Mouse (Mus musculus) splenic B cell, adult 2 months (primary cell): ENCODE measurements around the gene Bhmt2.
A peak's percentile ranks its signal among the peaks of the same experiment; 100 is the strongest.

Source experiments
- DNase-seq: peaks from one replicate; pipeline ENCODE4 v3.0.0-alpha.2; 2011; ENCODE audit warnings: low read depth, low spot score
- H3K27me3 ChIP-seq: 2 replicates; pipeline ENCODE4 v1.6.1; 2012; ENCODE audit warnings: mild to moderate bottlenecking, low read length, moderate library complexity, mixed read lengths; ENCODE audit not compliant: control insufficient read depth, poor library complexity, insufficient read depth, severe bottlenecking
- H3K36me3 ChIP-seq: 2 replicates; pipeline ENCODE4 v1.6.1; 2012; ENCODE audit warnings: mild to moderate bottlenecking, low read length, moderate library complexity, mixed read lengths; ENCODE audit not compliant: control insufficient read depth, poor library complexity, insufficient read depth, severe bottlenecking

Bhmt2 gene

DNA sequence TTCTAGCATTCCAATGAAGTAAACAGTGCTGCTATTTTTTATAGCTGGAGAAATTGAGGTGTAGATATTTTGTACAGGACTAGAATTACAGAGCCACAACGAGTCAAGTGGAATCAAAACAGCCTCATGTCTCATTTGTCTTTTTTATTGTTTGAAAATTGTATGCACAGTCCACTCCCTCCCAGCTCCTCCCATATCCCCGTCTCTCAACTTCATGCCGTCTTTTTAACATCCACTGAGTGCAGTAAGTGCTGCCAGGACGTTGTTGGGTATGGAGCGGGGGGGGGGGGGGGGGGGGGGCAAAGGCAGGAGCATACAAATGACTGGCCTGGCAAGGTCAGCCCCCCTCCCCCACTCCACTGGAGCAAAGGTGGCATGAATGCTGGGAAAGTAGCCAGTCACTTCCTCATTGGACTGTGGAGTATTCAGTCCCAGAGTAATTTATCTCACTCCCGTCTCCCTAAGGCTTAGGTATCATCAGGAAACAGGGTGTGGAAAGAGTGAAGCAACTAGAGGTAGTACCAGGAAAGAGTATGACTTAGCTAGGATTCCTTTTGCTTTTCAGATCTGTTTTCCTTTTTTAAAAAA is 59.6 kb downstream of the Bhmt2 start:
- no peaks in the 10 kb centered on the region for H3K27me3 ChIP-seq
- no peak for DNase-seq
- H3K36me3 ChIP-seq: no peaks in the 10 kb centered on the region

DNA sequence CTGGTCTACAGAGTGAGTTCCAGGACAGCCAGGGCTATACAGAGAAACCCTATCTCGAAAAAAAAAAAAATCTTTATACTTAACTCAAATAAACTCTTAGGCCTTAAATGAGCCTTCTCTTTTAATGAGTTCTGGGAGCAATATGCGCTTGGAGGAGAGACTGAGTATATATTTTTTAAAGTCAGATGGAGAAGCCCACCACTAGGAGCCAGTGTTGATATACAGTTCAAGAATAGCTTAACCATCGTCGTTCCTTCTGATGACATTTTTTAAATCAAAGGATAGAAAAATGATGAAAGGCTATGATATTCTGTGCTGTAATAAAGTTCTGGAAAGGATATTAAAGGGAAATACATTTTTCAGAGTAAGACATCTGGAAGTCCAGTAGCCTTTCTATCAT is 60.3 kb downstream of the Bhmt2 start:
- Histone ChIP-seq H3K36me3 (no peaks in the 10 kb centered on the region), H3K27me3 (no peaks in the 10 kb centered on the region)
- DNase-seq: no peak

DNA sequence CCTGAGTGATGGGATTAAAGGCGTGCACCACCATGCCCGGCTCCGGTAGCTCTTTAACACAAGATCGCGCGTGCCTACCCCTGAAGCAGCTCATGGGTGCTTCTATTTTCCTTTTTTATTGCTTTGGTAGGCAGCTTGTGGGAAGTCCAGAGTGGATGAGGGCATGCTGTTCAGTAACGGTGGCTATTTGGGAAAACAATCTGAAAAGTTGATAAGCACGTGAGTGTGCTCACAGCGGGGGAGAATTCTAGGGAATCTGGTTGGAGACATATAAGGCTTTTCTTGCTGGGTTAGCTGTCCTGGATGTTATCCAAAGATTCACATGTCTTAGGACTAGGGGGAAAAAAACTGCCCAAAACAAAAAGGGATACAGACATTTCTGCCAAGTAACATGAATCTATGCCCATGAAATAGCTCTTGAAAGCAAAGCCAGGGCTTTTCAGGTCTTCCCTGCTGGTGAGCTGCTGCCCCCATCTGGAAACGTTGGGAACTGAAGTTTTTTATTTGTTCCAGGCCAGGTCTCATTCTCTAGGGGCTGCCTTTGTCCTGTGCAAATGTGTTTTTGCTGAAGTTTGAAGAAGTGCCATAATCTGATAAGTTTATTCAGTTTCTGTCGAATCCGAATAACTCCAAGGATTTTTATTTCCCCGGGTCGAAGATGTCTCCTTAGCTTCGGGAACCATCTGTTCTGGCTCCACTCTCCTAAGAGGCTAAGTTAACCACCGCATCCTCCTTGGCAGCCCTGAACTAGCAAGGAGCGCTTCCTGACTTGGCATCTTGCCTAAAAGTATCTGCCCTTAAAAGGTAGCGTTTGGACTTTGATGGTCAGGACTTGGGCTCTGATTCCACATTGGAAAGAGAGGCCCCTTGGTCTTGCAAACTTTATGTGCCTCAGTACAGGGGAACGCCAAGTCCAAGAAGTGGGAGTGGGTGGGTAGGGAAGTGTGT is 61.2 kb downstream of the Bhmt2 start:
- peak; percentile 45 for DNase-seq
- Histone ChIP-seq H3K27me3 (no peaks in the 10 kb centered on the region), H3K36me3 (no peaks in the 10 kb centered on the region)

DNA sequence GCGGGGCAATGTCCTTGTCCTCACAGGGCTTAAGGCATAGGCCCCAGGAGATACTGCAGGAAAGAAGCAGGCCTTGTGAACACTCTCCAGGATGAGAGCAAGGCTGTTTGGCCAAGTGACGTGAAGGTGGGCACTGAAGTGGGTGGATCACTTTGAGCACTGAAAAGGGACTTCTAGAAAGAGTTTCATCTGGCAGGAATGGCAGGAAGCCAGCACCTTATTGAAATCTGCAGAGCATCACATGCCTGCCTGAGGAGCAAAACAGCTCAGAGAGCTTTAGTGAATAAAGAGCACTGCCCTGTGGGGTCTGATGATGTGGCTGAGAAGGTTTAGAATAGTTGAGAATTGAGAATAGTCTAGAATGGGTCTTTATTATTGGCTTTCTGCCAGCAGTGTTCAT is 65.6 kb downstream of the Bhmt2 start:
- DNase-seq: no peak
- no peaks in the 10 kb centered on the region for H3K27me3 ChIP-seq
- H3K36me3 ChIP-seq: no peaks in the 10 kb centered on the region

DNA sequence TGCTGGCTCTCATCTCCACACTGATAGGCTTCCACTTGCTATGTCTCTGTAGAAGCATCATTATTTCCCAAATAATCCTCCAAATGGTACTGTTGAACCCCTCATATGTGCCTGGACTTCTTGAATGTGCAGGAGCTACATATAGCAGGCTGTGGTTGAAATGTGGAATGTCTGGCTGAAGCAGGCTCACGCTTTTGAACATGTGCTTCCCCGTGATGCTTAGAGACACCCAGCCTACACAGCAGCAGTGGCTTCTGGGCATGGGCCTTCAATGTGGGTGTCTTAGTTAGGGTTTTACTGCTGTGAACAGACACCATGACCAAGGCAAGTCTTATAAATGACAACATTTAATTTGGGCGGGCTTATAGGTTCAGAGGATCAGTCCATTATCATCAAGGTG is 66.4 kb downstream of the Bhmt2 start:
- DNase-seq: no peak
- H3K36me3 ChIP-seq: no peaks in the 10 kb centered on the region
- H3K27me3 ChIP-seq: no peaks in the 10 kb centered on the region

DNA sequence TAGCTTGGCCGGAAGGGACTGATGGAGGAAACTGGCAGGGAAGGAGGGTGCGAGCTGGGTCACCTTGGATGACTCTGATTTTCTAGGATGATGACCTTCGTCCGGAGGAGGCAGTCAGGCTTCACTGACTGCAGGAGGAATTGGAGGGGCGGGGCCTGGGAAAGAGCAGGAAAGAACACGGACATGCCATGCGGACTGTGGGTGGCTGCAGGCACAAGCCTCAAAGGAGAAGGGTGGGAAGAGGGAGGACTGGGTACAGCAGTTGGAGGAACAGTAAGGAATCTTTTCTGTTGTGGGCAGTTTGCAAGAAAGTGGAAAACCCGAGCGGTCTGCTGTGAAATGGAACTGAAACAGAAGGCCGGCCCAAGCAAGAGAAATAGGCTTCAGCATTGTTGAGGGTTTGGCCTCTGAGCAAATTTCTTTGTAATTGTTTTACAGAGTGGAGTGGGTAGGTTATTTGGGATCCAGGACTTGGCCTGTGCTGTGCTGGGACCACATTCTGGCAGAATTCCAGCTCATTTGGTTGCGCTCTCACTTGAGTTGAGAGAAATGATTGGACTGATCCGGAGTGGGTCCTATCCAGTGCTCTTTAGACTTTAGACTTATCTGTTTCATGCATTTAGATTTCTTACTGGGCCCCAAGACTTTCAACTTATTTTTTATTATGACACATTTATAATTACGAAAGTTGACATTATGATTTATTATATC is 67.1 kb downstream of the Bhmt2 start:
- Histone ChIP-seq H3K36me3 (no peaks in the 10 kb centered on the region), H3K27me3 (no peaks in the 10 kb centered on the region)
- no peak for DNase-seq
